Mouse (Mus musculus) heart, embryonic 14.5 days (tissue): ENCODE measurements around the gene Mpi. TPM values are rescaled to one million over a fixed set of nuclear protein-coding genes. Genes with fewer than 3 reads are reported as not detected.
A peak's percentile ranks its signal among the peaks of the same experiment; 100 is the strongest.

Source experiments
- ATAC-seq: fragments of 200-750 bp; cut with Nextera tagmentation; 2 replicates; pipeline ENCODE4 v1.8.0; 2017; ENCODE audit warnings: low read depth, moderate TSS enrichment; ENCODE audit not compliant: insufficient number of reproducible peaks, insufficient read depth, low FRiP score
- H3K27ac ChIP-seq, 2 experiments: fragments of 200-500 bp in 1 of 2; fragments of 300-500 bp in 1 of 2; sonication (generic) in 1 of 2; replicated peaks in 1 of 2; 2 replicates each; pipeline ENCODE4 v1.5.1; 2012 to 2014; ENCODE audit warnings: low read depth in 2 of 2, low read length in 2 of 2, control low read depth in 1 of 2, mild to moderate bottlenecking in 1 of 2, mixed read lengths in 1 of 2; ENCODE audit not compliant: control insufficient read depth in 1 of 2, insufficient read depth in 1 of 2
- H3K27me3 ChIP-seq: fragments of 300-500 bp; sonication (generic); 2 replicates; pipeline ENCODE4 v1.6.1; 2014; ENCODE audit warnings: mild to moderate bottlenecking, low read length, control low read depth; ENCODE audit not compliant: control insufficient read depth, insufficient read depth
- H3K36me3 ChIP-seq: fragments of 300-500 bp; sonication (generic); 2 replicates; pipeline ENCODE4 v1.6.1; 2014; ENCODE audit warnings: mild to moderate bottlenecking, control low read depth, low read length, mixed read lengths; ENCODE audit not compliant: control insufficient read depth, insufficient read depth
- H3K4me1 ChIP-seq, 2 experiments: fragments of 200-500 bp in 1 of 2; fragments of 300-500 bp in 1 of 2; sonication (generic) in 1 of 2; 2 replicates each; pipeline ENCODE4 v1.6.1; 2012 to 2014; ENCODE audit warnings: low read length in 2 of 2, control low read depth in 1 of 2, mixed read lengths in 1 of 2; ENCODE audit not compliant: control insufficient read depth in 2 of 2, insufficient read depth in 2 of 2
- H3K4me2 ChIP-seq: fragments of 300-500 bp; sonication (generic); 2 replicates; pipeline ENCODE4 v1.6.1; 2014; ENCODE audit warnings: mild to moderate bottlenecking, low read length
- H3K4me3 ChIP-seq, 2 experiments: fragments of 200-500 bp in 1 of 2; fragments of 300-500 bp in 1 of 2; sonication (generic) in 1 of 2; 2 replicates each; pipeline ENCODE4 v1.5.1; 2012 to 2014; ENCODE audit warnings: low read length in 2 of 2, mild to moderate bottlenecking in 2 of 2, control low read depth in 1 of 2, low read depth in 1 of 2, moderate library complexity in 1 of 2; ENCODE audit not compliant: control insufficient read depth in 1 of 2, insufficient read depth in 1 of 2
- H3K9ac ChIP-seq: fragments of 300-500 bp; sonication (generic); 2 replicates; pipeline ENCODE4 v1.6.1; 2014; ENCODE audit warnings: mild to moderate bottlenecking, low read length
- H3K9me3 ChIP-seq: fragments of 300-500 bp; sonication (generic); 2 replicates; pipeline ENCODE4 v1.6.1; 2016; ENCODE audit warnings: low read length, control low read depth; ENCODE audit not compliant: control insufficient read depth
- WGBS: fragments of 180-500 bp; shearing (Covaris S2); extraction: QIAGEN DNeasy Blood & Tissue Kit; methylation state at CpG from one replicate; pipeline ENCODE4 v1.1.7; 2014; 5-methylcytosine and 5-hydroxymethylcytosine counted together
- polyA plus RNA-seq: library from polyadenylated mRNA; unstranded; fragments of >200 nt; fragmentation: Nextera tagmentation; extraction: Ambion mirVana; gene quantifications from 2 replicates; pipeline ENCODE4 v1.2.1, GENCODE M21; 2014

Mpi gene
- polyA plus RNA-seq, 1 experiment from 2014 or later: 69.2 TPM

GRCm38 (mm10) chr9:57560861-57561710 lies 8.5 kb upstream of the Mpi start, which contains the start of gene Scamp2:
TSS of gene Scamp2 (plus strand) at chr9:57560943.
- H3K27me3 ChIP-seq: no peaks in the 10 kb centered on the region
- H3K4me2 ChIP-seq: peak within 1 kb of the TSS; percentile 95
- H3K36me3 ChIP-seq: no peaks in the 10 kb centered on the region
- peak; percentile 96 for ATAC-seq
- H3K4me3 ChIP-seq: peak within 1 kb of the TSS; percentile 64 to 97
- H3K4me1 ChIP-seq: peaks cover 11 to 30% of the 10 kb centered on the region in 2 experiments
- WGBS: 1% methylated on average over 37 of the region's 37 CpGs
- H3K9ac ChIP-seq: peak within 1 kb of the TSS; percentile 73
- H3K9me3 ChIP-seq: no peaks in the 10 kb centered on the region
- peak within 1 kb of the TSS; percentile 34 to 84; a peak in 3 of 4 replicates for H3K27ac ChIP-seq

- 25% methylated on average over 7 of the region's 7 CpGs for WGBS
- H3K9me3 ChIP-seq: no peaks in the 10 kb centered on the region
- peak overlapping the region; percentile 95 for H3K4me2 ChIP-seq
- no peaks in the 10 kb centered on the region for H3K36me3 ChIP-seq
- no peak overlapping the region; a peak in 1 of 4 replicates for H3K27ac ChIP-seq
- H3K4me3 ChIP-seq: peak overlapping the region; percentile 64 to 97
- peaks cover 7 to 24% of the 10 kb centered on the region in 2 experiments for H3K4me1 ChIP-seq
- H3K27me3 ChIP-seq: no peaks in the 10 kb centered on the region
- no peak for ATAC-seq
- H3K9ac ChIP-seq: peak overlapping the region; percentile 73
These were observed 7.7 kb upstream of the Mpi start for GRCm38 (mm10) chr9:57560263-57560662.

- H3K36me3 ChIP-seq: no peaks in the 10 kb centered on the region
- H3K9me3 ChIP-seq: no peaks in the 10 kb centered on the region
- no peak overlapping the region for H3K4me3 ChIP-seq
- ATAC-seq: no peak
- no peaks in the 10 kb centered on the region for H3K27me3 ChIP-seq
- no peak overlapping the region for H3K4me2 ChIP-seq
- peaks cover 7 to 24% of the 10 kb centered on the region in 2 experiments for H3K4me1 ChIP-seq
- no peak overlapping the region for H3K9ac ChIP-seq
- WGBS: 73% methylated on average over 2 of the region's 2 CpGs
- no peak overlapping the region for H3K27ac ChIP-seq
These were observed 7.0 kb upstream of the Mpi start for GRCm38 (mm10) chr9:57559568-57559967.

- no peak overlapping the region for H3K27ac ChIP-seq
- WGBS: 80% methylated on average over 4 of the region's 4 CpGs
- peaks cover 7 to 24% of the 10 kb centered on the region in 2 experiments for H3K4me1 ChIP-seq
- H3K4me3 ChIP-seq: no peak overlapping the region
- H3K9ac ChIP-seq: no peak overlapping the region
- H3K36me3 ChIP-seq: no peaks in the 10 kb centered on the region
- H3K4me2 ChIP-seq: no peak overlapping the region
- H3K9me3 ChIP-seq: no peaks in the 10 kb centered on the region
- ATAC-seq: no peak
- no peaks in the 10 kb centered on the region for H3K27me3 ChIP-seq
These were observed 6.1 kb upstream of the Mpi start for GRCm38 (mm10) chr9:57558625-57559024.

GRCm38 (mm10) chr9:57557215-57557614 lies 4.7 kb upstream of the Mpi start:
- Histone ChIP-seq H3K4me3 (no peak overlapping the region), H3K4me1 (peaks cover 5 to 14% of the 10 kb centered on the region in 2 experiments), H3K36me3 (no peaks in the 10 kb centered on the region), H3K27me3 (no peaks in the 10 kb centered on the region), H3K4me2 (no peak overlapping the region), H3K9me3 (no peaks in the 10 kb centered on the region), H3K27ac (no peak overlapping the region), H3K9ac (no peak overlapping the region)
- ATAC-seq: no peak
- WGBS: 75% methylated on average over 3 of the region's 3 CpGs

GRCm38 (mm10) chr9:57554753-57555152 lies 2.2 kb upstream of the Mpi start:
- H3K9ac ChIP-seq: no peak overlapping the region
- WGBS: 58% methylated on average over 3 of the region's 3 CpGs
- no peaks in the 10 kb centered on the region for H3K9me3 ChIP-seq
- H3K4me3 ChIP-seq: no peak overlapping the region
- peaks cover 12 to 17% of the 10 kb centered on the region in 2 experiments for H3K4me1 ChIP-seq
- H3K27ac ChIP-seq: no peak overlapping the region
- H3K27me3 ChIP-seq: no peaks in the 10 kb centered on the region
- 0 out of 2 replicates have a peak, but pooled peaks cover 4% of the 10 kb centered on the region for H3K36me3 ChIP-seq
- no peak overlapping the region for H3K4me2 ChIP-seq
- ATAC-seq: no peak

- no peak for ATAC-seq
- Histone ChIP-seq H3K4me2 (peak overlapping the region; percentile 16; the same call in 1 of the 2 replicates), H3K4me3 (no peak overlapping the region), H3K9ac (no peak overlapping the region), H3K36me3 (peaks cover 19% of the 10 kb centered on the region), H3K9me3 (no peaks in the 10 kb centered on the region), H3K27ac (no peak overlapping the region), H3K4me1 (peaks cover 17 to 29% of the 10 kb centered on the region in 2 experiments), H3K27me3 (no peaks in the 10 kb centered on the region)
- 68% methylated on average over 11 of the region's 11 CpGs for WGBS
These were observed 556 bp upstream of the Mpi start for GRCm38 (mm10) chr9:57553119-57553518.
